Mouse (Mus musculus) layer of hippocampus, adult 2 months (tissue): Measurements from ENCODE around the gene Itpkc. TPM values are rescaled to one million over a fixed set of nuclear protein-coding genes. Genes with fewer than 3 reads are reported as not detected.
A peak's percentile ranks its signal among the peaks of the same experiment; 100 is the strongest.
"Not testable (repeated sequence)": the region's sequence is repeated elsewhere in the genome, so short reads cannot be mapped to it uniquely, and the experiment has no call there.

Experiments used
- DNase-seq, 2 experiments: peaks; one replicate each; pipeline ENCODE4 v3.0.0; 2022; ENCODE audit warnings: low spot score in 2 of 2
- H3K27ac ChIP-seq: fragments of 200-600 bp; 2 replicates; pipeline ENCODE4 v1.8.1; 2022
- H3K4me3 ChIP-seq: fragments of 200-600 bp; 2 replicates; pipeline ENCODE4 v1.8.1; 2022; ENCODE audit warnings: mild to moderate bottlenecking
- CTCF ChIP-seq: fragments of 200-600 bp; conservative IDR thresholded peaks from 2 replicates; pipeline ENCODE4 v1.8.1; 2022; ENCODE audit warnings: antibody characterized with exemption, mild to moderate bottlenecking, moderate library complexity
- total RNA-seq, 2 experiments: library from RNA; stranded (reverse); gene quantifications; 2 replicates each; pipeline ENCODE4 v1.2.3; 2021

The Itpkc gene
- total RNA-seq, 2 experiments from 2014 or later = 8.5 to 9.1 TPM

DNA sequence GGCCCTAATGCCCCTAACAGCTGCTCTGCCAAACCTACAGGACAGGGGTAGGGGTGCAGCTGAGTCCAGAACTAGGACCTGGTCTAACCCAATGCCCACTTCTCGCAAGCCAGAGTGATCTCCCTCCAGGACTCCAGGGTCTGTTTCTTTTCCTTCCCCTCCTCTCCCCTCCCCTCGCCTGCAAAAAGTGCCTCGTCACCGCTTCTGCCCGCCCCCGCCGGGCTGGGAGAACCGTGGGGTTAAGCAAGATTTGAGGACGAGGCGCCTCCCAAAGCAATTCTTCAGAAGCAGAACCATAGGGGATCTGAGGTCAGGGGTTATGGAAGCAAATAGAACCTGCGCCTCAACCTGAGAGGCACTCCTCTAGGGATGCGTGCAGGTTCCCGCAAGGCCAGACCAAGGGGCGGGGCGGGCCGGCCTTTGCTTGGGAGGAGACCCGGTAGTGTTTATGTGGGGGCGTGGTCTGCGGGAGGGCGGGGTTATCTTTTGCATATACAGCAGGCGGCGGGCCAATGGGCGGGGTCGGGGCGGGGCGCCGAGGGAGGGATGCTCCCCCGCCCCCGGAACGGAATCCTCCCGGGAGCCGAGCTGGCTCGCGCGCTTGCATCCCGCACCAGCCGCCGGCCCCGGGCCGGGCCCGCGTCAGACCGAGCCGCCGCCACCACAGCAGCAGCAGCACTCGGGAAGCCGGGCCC is 29.9 kb upstream of the Itpkc start, which contains the start of gene Numbl:
Gene Numbl (plus strand): TSS at position 229 of the 695 bp plus-strand sequence.
- TF ChIP-seq CTCF = no peak
- peak; percentile 91 to 92 for DNase-seq
- peak within 1 kb of the TSS; percentile 95 for H3K27ac ChIP-seq
- H3K4me3 ChIP-seq = peak within 1 kb of the TSS; percentile 89

DNA sequence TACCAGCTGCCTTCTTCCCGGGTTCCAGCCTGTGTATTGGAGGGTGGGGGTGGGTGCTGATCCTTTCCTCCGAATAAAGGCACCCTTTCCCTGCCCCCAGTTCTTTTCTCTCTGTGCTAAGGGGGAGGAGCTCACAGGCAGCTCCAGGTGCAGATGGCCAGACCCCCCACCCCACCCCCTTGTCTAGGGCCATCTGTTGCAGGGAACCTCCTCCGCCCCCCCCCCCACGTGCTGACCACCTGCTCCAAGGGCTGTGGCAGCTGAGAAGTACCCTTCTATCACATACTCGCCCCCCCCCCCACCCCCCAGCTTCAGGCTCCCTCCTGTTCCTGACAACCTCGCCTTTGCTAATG is 29.4 kb upstream of the Itpkc start:
- DNase-seq = no peak
- Histone ChIP-seq H3K4me3 (peak overlapping the region; percentile 89), H3K27ac (peak overlapping the region; percentile 95)
- no peak for TF ChIP-seq CTCF

DNA sequence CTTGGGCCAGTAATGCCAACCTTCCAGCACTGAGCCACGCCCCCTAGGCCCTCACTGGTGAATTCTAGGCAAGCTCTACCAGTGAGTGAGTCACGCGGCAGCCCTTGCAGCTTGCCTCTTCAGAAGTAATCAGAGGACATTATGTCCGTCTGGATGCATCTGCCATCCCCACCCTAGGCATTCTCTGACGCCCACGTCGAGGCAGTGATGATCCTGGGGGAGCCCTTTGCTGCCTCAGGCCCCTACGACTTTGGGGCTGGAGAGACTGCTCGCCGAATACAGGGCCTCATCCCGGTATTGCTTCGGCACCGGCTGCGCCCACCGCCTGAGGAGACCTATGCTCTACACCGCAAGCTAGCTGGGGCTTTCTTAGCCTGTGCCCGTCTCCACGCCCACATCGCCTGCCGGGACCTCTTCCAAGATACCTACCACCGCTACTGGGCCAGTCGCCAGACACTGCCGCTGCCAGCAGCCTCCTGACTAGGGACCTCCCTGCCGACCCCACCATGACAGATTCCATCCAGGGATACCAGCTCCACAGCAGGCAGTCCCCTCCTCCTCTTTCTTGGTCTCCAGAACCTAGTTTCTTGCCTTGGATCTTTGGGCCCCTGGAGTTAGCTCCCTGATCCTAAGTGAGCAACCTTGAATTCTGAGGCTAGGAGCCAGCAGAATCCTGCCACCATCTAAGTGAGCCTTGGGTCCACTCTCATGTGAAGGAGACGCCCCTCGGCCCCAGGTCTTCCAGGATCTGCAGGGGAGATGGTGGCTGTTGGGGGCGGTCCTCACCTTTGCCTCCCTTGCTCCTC is 28.8 kb upstream of the Itpkc start:
- peak; percentile 58 to 75 for DNase-seq
- Histone ChIP-seq H3K27ac (peak overlapping the region; percentile 95), H3K4me3 (peak overlapping the region; percentile 10; the same call in 1 of the 2 replicates)
- TF ChIP-seq CTCF = no peak

DNA sequence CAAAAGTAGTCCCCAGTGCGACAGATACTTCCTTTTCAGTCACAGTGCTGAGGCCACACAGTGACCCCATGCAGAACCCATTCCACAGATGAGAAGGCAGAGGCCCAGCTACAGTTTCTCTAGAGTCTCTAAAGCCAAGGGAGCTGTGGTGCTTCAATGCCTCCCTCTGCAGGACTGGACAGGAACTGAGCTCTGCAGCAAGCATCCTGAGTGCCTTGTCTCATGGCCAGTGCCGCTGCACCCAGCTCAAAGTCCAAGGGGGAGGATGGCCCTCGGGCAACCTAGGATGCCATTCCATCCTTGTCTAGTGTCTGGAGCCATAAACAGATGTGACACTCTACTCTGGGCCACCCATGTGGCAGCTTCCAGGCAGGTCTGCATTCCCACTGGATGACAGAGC is 27.3 kb upstream of the Itpkc start:
- no peak overlapping the region for H3K4me3 ChIP-seq
- TF ChIP-seq CTCF = peak; percentile 75
- no peak for DNase-seq
- H3K27ac ChIP-seq = peak overlapping the region; percentile 95; the same call in 1 of the 2 replicates

DNA sequence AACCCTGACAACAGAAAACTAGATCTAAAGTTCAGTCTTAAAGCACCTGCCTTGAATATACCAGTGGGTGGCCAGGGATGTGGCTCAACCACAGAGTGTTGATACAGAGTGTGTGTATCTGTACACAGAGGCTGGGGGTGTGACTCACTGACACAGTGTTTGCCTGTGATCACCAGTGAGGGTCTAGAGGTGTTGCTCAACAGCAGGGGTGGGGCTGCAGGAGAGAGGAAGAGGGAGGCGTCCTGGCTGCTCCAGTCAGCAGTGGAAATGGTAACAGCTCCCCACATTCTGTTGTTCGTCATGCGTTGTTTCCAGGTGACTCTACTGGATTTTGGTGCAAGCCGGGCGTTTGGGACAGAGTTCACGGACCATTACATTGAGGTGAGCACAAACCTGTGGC is 23.5 kb upstream of the Itpkc start:
- H3K4me3 ChIP-seq = no peak overlapping the region
- H3K27ac ChIP-seq = no peak overlapping the region
- no peak for TF ChIP-seq CTCF
- no peak for DNase-seq

DNA sequence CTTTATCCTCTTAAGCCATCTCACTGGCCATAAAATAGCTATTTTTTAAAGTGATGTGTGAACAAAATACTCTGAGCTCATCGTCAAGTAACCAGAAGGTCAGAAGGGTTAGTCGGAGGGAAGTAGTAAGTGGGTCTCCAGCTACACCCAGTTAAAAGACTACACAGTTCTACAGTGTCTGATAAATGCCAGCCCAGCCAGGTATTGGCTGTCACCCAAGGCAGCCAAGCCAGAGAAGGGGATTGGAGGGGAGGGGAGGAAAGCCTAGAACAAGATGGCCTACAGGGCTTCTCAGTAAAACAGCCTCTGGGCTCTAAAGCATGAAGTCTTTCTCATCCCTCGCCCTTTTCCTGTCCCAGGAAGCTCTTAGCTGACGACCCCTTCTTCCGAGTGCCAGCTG is 21.5 kb upstream of the Itpkc start:
- TF ChIP-seq CTCF = no peak
- no peak for DNase-seq
- no peak overlapping the region for H3K27ac ChIP-seq
- H3K4me3 ChIP-seq = no peak overlapping the region

DNA sequence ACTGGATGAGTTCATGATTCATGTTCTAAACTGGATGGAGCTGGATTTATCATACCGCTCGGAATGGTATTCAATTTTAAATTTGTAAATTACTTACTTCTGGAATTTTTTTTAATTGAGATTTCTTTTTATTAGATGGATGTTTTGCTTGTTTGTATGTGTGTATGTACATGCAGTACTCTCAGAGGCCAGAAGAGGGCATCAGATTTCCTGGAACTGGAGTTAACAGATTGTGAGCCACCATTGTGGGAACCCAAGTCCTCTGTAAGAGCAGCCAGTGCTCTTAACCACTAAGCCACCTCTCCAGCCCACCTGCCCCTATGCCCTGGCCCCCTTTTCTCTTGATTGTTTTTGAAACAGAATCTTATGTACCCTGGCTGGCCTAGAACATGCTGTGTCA is 20.7 kb upstream of the Itpkc start:
- H3K4me3 ChIP-seq = no peak overlapping the region
- no peak for DNase-seq
- H3K27ac ChIP-seq = no peak overlapping the region
- TF ChIP-seq CTCF = peak; percentile 73

DNA sequence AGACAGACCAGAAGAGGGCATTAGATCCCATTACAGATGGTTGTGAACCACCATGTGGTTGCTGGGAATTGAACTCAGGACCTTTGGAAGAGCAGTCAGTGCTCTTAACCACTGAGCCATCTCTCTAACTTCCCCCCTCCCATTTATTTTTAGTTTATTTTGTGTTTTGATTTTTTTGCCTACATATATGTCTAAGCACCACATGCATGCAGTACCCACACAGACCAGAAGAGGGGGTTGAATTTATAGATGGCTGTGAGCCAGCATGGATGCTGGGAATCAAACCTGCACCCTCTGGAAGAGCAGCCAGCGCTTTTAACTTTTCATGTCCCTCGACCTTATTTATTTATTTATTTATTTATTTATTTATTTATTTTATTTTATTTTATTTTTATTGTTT is 15.6 kb upstream of the Itpkc start:
- not testable (repeated sequence) for DNase-seq, H3K27ac ChIP-seq, H3K4me3 ChIP-seq
- peak; percentile 70 for TF ChIP-seq CTCF

DNA sequence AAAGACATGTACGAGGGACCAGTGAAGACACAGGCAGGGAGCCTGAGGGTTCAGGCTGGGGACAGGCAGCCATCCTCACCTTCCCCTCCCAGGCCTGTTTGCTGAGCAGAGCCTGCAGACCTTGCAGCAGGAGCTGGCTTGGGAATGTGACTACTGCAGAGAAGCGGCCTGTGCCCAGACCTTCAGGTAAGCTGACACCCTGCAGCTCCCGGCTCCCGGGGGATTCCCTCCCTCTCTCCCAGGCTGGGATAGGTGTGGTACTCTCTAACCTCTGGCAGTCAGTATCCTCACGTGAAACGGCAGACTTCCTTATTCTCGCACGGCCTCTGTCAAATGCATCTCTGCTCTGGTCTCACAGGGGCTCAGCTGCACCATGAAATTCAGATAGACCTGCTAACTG is 14.8 kb upstream of the Itpkc start:
- no peak for DNase-seq
- no peak for TF ChIP-seq CTCF
- H3K4me3 ChIP-seq = no peak overlapping the region
- H3K27ac ChIP-seq = no peak overlapping the region

DNA sequence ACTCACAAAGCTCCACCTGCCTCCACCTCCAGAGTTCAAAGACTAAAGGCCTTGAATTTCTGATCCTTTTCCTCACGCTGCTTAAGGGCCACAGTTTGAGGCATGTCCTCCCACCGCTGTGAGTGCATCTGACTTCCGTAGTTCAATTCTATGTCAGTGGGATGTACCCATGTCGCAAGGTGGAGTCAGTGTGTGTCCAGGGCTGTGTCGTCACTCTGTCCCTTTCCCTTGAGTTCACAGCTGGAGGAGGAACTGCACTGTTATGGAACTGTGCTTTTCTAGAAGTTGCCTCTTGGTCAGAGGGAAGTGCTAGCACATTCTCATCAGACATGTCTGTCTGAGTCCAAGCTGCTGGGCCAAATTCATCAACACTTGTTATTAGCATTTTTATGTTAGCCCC is 10.1 kb upstream of the Itpkc start:
- H3K4me3 ChIP-seq = no peak overlapping the region
- TF ChIP-seq CTCF = no peak
- H3K27ac ChIP-seq = no peak overlapping the region
- no peak for DNase-seq

DNA sequence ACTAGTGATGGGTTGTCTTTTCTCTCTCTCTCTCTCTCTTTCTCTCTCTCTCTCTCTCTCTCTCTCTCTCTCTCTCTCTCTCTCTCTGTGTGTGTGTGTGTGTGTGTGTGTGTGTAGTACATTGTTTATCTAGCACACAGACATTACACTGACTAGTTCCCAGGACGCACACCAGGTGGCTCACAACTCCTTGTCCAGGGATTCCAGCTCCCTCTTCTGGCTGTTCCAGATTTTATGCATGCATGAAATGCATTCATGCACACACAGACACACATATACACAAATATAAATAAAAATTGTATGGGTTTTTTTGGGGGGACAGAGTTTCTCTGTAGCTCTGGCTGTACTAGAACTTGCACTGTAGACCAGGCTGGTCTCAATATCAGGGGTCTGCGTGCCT is 9.1 kb upstream of the Itpkc start:
- Histone ChIP-seq H3K27ac (no peak overlapping the region), H3K4me3 (no peak overlapping the region)
- peak; percentile 33; the same call in 1 of the 2 replicates for TF ChIP-seq CTCF
- no peak for DNase-seq

DNA sequence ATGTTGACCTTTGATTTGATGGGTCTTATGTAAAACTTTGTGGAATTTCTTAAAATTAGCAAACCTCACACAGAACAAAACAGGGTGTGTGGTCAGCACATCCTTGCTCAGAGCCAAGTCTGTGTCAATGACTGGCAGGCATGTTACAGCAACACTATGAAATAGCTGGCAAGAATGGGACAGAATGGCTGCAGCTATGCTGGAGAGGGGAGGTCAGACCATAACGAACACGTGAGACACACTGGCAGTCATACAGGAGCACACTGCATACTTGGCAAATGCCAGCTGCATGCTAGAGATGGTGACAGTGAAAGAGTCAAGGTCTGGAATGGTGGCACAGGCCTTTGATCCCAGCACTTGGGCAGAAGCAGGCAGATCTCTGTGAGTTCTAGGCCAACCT is 7.3 kb upstream of the Itpkc start:
- DNase-seq = no peak
- no peak overlapping the region for H3K27ac ChIP-seq
- TF ChIP-seq CTCF = no peak
- no peak overlapping the region for H3K4me3 ChIP-seq

DNA sequence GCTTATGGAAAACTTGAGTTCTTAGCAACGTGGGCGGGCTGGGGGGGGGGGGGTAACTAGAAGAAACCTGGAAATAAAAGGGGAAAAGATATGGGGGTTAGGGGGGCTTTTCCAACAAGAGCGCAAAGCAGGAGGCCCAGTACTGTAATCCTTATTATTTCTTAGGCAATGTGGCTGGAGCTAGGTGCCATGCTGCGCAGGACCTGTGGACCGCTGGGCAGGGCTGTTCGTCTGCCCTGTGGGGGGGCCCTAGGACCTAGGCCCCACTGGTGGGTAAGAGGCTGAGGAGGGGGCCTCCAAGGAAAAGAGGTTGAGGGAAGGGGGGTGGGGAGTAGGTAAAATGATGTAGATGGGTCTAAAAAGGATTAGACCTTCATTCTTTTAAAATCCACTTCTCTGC is 4.8 kb upstream of the Itpkc start:
- no peak for DNase-seq
- TF ChIP-seq CTCF = no peak
- Histone ChIP-seq H3K27ac (peak overlapping the region; percentile 90), H3K4me3 (peak overlapping the region; percentile 72)
